Mouse (Mus musculus) CH12.LX (cell line): Measurements from ENCODE around the gene Dhodh. TPM values are rescaled to one million over a fixed set of nuclear protein-coding genes. Genes with fewer than 3 reads are reported as not detected.

ENCODE experiments used
- DNase-seq: peaks from one replicate; pipeline ENCODE4 v3.0.0-alpha.2; 2013; ENCODE audit errors: extremely low read depth
- H3K27ac ChIP-seq: 2 replicates; pipeline ENCODE4 v1.5.1; 2012; ENCODE audit warnings: low read depth, mild to moderate bottlenecking, control low read depth, moderate library complexity; ENCODE audit not compliant: insufficient read depth
- H3K27me3 ChIP-seq: replicated peaks from 2 replicates; pipeline ENCODE3; 2012; ENCODE audit warnings: inconsistent platforms
- H3K36me3 ChIP-seq, 2 experiments: replicated peaks in 1 of 2; 2 replicates each; pipeline versions ENCODE3 to v1.6.1; 2012; ENCODE audit warnings: inconsistent platforms in 1 of 2, low read length in 1 of 2, mild to moderate bottlenecking in 1 of 2, mixed read lengths in 1 of 2, moderate library complexity in 1 of 2; ENCODE audit not compliant: control insufficient read depth in 1 of 2, insufficient read depth in 1 of 2
- H3K4me1 ChIP-seq, 2 experiments: 2 replicates each; pipeline ENCODE4 v1.6.1; 2012; ENCODE audit warnings: inconsistent platforms in 1 of 2, moderate library complexity in 1 of 2; ENCODE audit not compliant: insufficient read depth in 2 of 2, control insufficient read depth in 1 of 2
- H3K4me2 ChIP-seq: 2 replicates; pipeline ENCODE4 v1.6.1; 2012; ENCODE audit warnings: low read depth, mild to moderate bottlenecking, control low read depth; ENCODE audit not compliant: poor library complexity, insufficient read depth, severe bottlenecking
- H3K4me3 ChIP-seq, 3 experiments: fragments of 150-350 bp in 1 of 3; sonication (generic) in 1 of 3; replicated peaks in 1 of 3; 2 replicates each; pipeline versions ENCODE3 to v1.5.1; 2011 to 2012; ENCODE audit warnings: low read depth in 2 of 3, low read length in 2 of 3, mild to moderate bottlenecking in 2 of 3, moderate library complexity in 2 of 3, control low read depth in 1 of 3, improper control_type of control experiment in 1 of 3, inconsistent platforms in 1 of 3, mixed read lengths in 1 of 3; ENCODE audit not compliant: poor library complexity in 1 of 3
- H3K79me2 ChIP-seq: replicated peaks from 2 replicates; pipeline ENCODE4 v1.6.1; 2012; ENCODE audit warnings: mild to moderate bottlenecking, moderate library complexity; ENCODE audit not compliant: control insufficient read depth, poor library complexity, insufficient read depth, severe bottlenecking; ENCODE audit errors: extremely low read depth
- H3K9ac ChIP-seq: 2 replicates; pipeline ENCODE4 v1.6.1; 2012; ENCODE audit warnings: low read depth, mild to moderate bottlenecking, control low read depth, moderate library complexity; ENCODE audit not compliant: insufficient read depth
- H3K9me3 ChIP-seq: replicated peaks from 2 replicates; pipeline ENCODE3; 2012; ENCODE audit warnings: low read length, inconsistent platforms, mixed read lengths
- BHLHE40 ChIP-seq: IDR thresholded peaks from 2 replicates; pipeline ENCODE4 v1.6.1; 2011; ENCODE audit warnings: mild to moderate bottlenecking, low read depth, low read length, improper control_type of control experiment
- CHD2 ChIP-seq: IDR thresholded peaks from 2 replicates; pipeline ENCODE4 v1.6.1; 2011; ENCODE audit warnings: low read length, improper control_type of control experiment
- CTCF ChIP-seq, 2 experiments: IDR thresholded peaks in 1 of 2; conservative IDR thresholded peaks in 1 of 2; 2 replicates each; pipeline ENCODE4 v1.5.1; 2011 to 2012; ENCODE audit warnings: low read depth in 2 of 2, low read length in 2 of 2, improper control_type of control experiment in 1 of 2, inconsistent platforms in 1 of 2, mild to moderate bottlenecking in 1 of 2, moderate library complexity in 1 of 2
- EP300 ChIP-seq: IDR thresholded peaks from 2 replicates; pipeline ENCODE4 v1.6.1; 2011; ENCODE audit warnings: low read length, improper control_type of control experiment
- ETS1 ChIP-seq: conservative IDR thresholded peaks from 2 replicates; pipeline ENCODE4 v1.6.1; 2012; ENCODE audit warnings: low read depth, mild to moderate bottlenecking, inconsistent platforms, low read length, improper control_type of control experiment, moderate library complexity
- IRF4 ChIP-seq: IDR thresholded peaks from 2 replicates; pipeline ENCODE4 v1.6.1; 2014; ENCODE audit warnings: low read depth, mild to moderate bottlenecking, inconsistent platforms, low read length, improper control_type of control experiment
- JUN ChIP-seq: IDR thresholded peaks from 2 replicates; pipeline ENCODE4 v1.6.1; 2011; ENCODE audit warnings: low read depth, mild to moderate bottlenecking, low read length, improper control_type of control experiment, moderate library complexity; ENCODE audit not compliant: insufficient read depth
- JUND ChIP-seq: conservative IDR thresholded peaks from 2 replicates; pipeline ENCODE4 v1.6.1; 2011; ENCODE audit warnings: low read depth, low read length, improper control_type of control experiment
- KAT2A ChIP-seq: IDR thresholded peaks from 2 replicates; pipeline ENCODE4 v1.6.1; 2012; ENCODE audit warnings: low read length, improper control_type of control experiment, inconsistent platforms; ENCODE audit not compliant: insufficient replicate concordance
- MAFK ChIP-seq: IDR thresholded peaks from 2 replicates; pipeline ENCODE4 v1.6.1; 2011; ENCODE audit warnings: low read length, improper control_type of control experiment; ENCODE audit not compliant: insufficient replicate concordance
- MAX ChIP-seq: IDR thresholded peaks from 2 replicates; pipeline ENCODE4 v1.6.1; 2011; ENCODE audit warnings: low read length, improper control_type of control experiment
- MEF2A ChIP-seq: IDR thresholded peaks from 2 replicates; pipeline ENCODE4 v1.6.1; 2014; ENCODE audit warnings: low read depth, mild to moderate bottlenecking, inconsistent platforms, low read length, improper control_type of control experiment, borderline replicate concordance
- MYC ChIP-seq: IDR thresholded peaks from 2 replicates; pipeline ENCODE4 v1.6.1; 2011; ENCODE audit warnings: low read depth, mild to moderate bottlenecking, improper control_type of control experiment, low read length
- NRF1 ChIP-seq: IDR thresholded peaks from 2 replicates; pipeline ENCODE4 v1.6.1; 2014; ENCODE audit warnings: low read depth, mild to moderate bottlenecking, inconsistent platforms, low read length, improper control_type of control experiment, moderate library complexity
- POLR2A ChIP-seq: IDR thresholded peaks from 2 replicates; pipeline ENCODE4 v1.6.1; 2011; ENCODE audit warnings: low read depth, mild to moderate bottlenecking, improper control_type of control experiment, low read length
- RAD21 ChIP-seq: IDR thresholded peaks from 2 replicates; pipeline ENCODE4 v1.6.1; 2011; ENCODE audit warnings: low read depth, mild to moderate bottlenecking, low read length, improper control_type of control experiment, moderate library complexity
- RCOR1 ChIP-seq: conservative IDR thresholded peaks from 2 replicates; pipeline ENCODE4 v1.6.1; 2012; ENCODE audit warnings: low read depth, mild to moderate bottlenecking, inconsistent platforms, low read length, improper control_type of control experiment
- SIN3A ChIP-seq: IDR thresholded peaks from 2 replicates; pipeline ENCODE4 v1.6.1; 2012; ENCODE audit warnings: low read length, improper control_type of control experiment, inconsistent platforms
- SMC3 ChIP-seq: IDR thresholded peaks from 2 replicates; pipeline ENCODE4 v1.6.1; 2011; ENCODE audit warnings: low read depth, low read length, improper control_type of control experiment
- TBP ChIP-seq: conservative IDR thresholded peaks from 2 replicates; pipeline ENCODE4 v1.6.1; 2011; ENCODE audit warnings: low read depth, low read length, improper control_type of control experiment
- UBTF ChIP-seq: IDR thresholded peaks from 2 replicates; pipeline ENCODE4 v1.6.1; 2012; ENCODE audit warnings: low read depth, mild to moderate bottlenecking, inconsistent platforms, low read length, improper control_type of control experiment, moderate library complexity
- USF1 ChIP-seq: IDR thresholded peaks from 2 replicates; pipeline ENCODE4 v1.6.1; 2014; ENCODE audit warnings: low read depth, mild to moderate bottlenecking, inconsistent platforms, low read length, improper control_type of control experiment
- USF2 ChIP-seq: conservative IDR thresholded peaks from 2 replicates; pipeline ENCODE4 v1.6.1; 2011; ENCODE audit warnings: low read depth, low read length, improper control_type of control experiment
- ZC3H11A ChIP-seq: IDR thresholded peaks from 2 replicates; pipeline ENCODE4 v1.6.1; 2012; ENCODE audit warnings: low read depth, mild to moderate bottlenecking, inconsistent platforms, low read length, improper control_type of control experiment
- ZKSCAN1 ChIP-seq: IDR thresholded peaks from 2 replicates; pipeline ENCODE4 v1.6.1; 2012; ENCODE audit warnings: low read depth, inconsistent platforms, low read length, improper control_type of control experiment, borderline replicate concordance
- ZMIZ1 ChIP-seq: IDR thresholded peaks from 2 replicates; pipeline ENCODE4 v1.6.1; 2012; ENCODE audit warnings: low read depth, mild to moderate bottlenecking, inconsistent platforms, low read length, improper control_type of control experiment
- ZNF384 ChIP-seq: IDR thresholded peaks from 2 replicates; pipeline ENCODE4 v1.6.1; 2012; ENCODE audit warnings: low read depth, low read length, improper control_type of control experiment, inconsistent platforms
- dilution Hi-C: fragments of 300-500 bp; cut with MboI; formaldehyde crosslinking; loops from 2 replicates; pipeline ENCODE4 v1.14.3; 2020; ENCODE audit warnings: low sequenced_read_pairs; ENCODE audit not compliant: extremely low pct_unique_long_range_greater_than_20kb, extremely low pct_ligation_motif_present
- in situ Hi-C: fragments of 300-500 bp; cut with MboI; formaldehyde crosslinking; loops from 3 replicates; pipeline ENCODE4 v1.14.3; 2019; ENCODE audit warnings: low sequenced_read_pairs, low pct_ligation_motif_present, low pct_unique_long_range_greater_than_20kb, mixed read lengths
- polyA plus RNA-seq: library from polyadenylated mRNA; unstranded; fragments of >175 nt; gene quantifications from 2 replicates; pipeline ENCODE4 v1.2.1, GENCODE M21; 2012; ENCODE audit warnings: low read depth; ENCODE audit not compliant: insufficient read length
- total RNA-seq, 2 experiments: library from RNA; depleted of rRNA; stranded (reverse); fragments of 300-350 nt in 1 of 2; fragments of >200 nt in 1 of 2; gene quantifications; 2 replicates each; pipeline ENCODE4 v1.2.3; 2012 to 2014

Dhodh gene
- total and polyA plus RNA-seq, 3 experiments, result 37.8 to 43.6 (median 38.5) TPM

GRCm38 (mm10) chr8:109563881-109564280 lies 44.6 kb downstream of the Dhodh start:
- H3K4me3 ChIP-seq, result no peak overlapping the region
- H3K4me1 ChIP-seq, result peaks cover 3 to 30% of the 10 kb centered on the region in 2 experiments; a peak in 2 of 4 replicates
- H3K4me2 ChIP-seq, result peak overlapping the region; percentile 94
- TF ChIP-seq CHD2 (no peak), JUN (no peak), KAT2A (no peak), IRF4 (no peak), MAX (no peak), USF1 (no peak)
- in situ Hi-C loops (no loop called here), dilution Hi-C loops (no loop called here)
- H3K27me3 ChIP-seq, result no peaks in the 10 kb centered on the region
- peak; percentile 53 for DNase-seq
- no peak overlapping the region for H3K9ac ChIP-seq
- peaks cover 39% of the 10 kb centered on the region for H3K79me2 ChIP-seq
- no peak overlapping the region for H3K27ac ChIP-seq
- H3K9me3 ChIP-seq, result no peaks in the 10 kb centered on the region
- peaks cover 42 to 49% of the 10 kb centered on the region in 2 experiments for H3K36me3 ChIP-seq

- Histone ChIP-seq H3K4me1 (no peaks in the 10 kb centered on the region), H3K36me3 (peaks cover 92 to 99% of the 10 kb centered on the region in 2 experiments), H3K9me3 (no peaks in the 10 kb centered on the region), H3K9ac (no peak overlapping the region), H3K27ac (no peak overlapping the region), H3K4me3 (no peak overlapping the region), H3K79me2 (no peaks in the 10 kb centered on the region), H3K27me3 (no peaks in the 10 kb centered on the region), H3K4me2 (no peak overlapping the region)
- in situ Hi-C loops, result no loop called here
- DNase-seq, result no peak
- TF ChIP-seq RAD21 (peak; percentile 4), CTCF (conservative IDR thresholded peaks at IDR 0.05 in 1 of 2, IDR thresholded peaks at IDR 0.05 in 1 of 2; ENCODE audit: low read depth in 2 of 2, low read length in 2 of 2) (peak; percentile 53 to 65), TBP (no peak), UBTF (no peak), RCOR1 (no peak), ZKSCAN1 (no peak), EP300 (no peak), POLR2A (no peak), CHD2 (no peak), MYC (no peak)
- dilution Hi-C loops, result no loop called here
These were observed 56.8 kb downstream of the Dhodh start for GRCm38 (mm10) chr8:109551663-109552062.

DNA sequence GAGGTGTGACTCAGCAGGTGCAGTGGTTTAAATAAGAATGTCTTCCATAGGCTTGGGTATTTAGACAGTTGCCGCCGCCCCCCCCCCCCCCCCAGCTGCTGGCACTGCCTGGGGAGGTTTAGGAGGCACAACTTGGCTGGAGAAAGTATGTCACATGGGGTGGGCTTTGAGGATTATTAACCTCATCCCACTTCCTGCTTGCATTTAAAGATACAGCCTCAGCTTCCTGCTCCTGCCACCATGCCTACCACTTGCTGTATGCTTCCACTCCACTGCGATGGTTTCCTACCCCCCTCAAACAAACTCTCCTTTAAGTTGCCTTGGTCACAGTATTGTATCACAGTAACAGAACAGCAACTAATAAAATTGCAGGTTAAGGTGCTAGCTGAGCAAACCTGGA lies 64.4 kb downstream of the Dhodh start:
- no peaks in the 10 kb centered on the region for H3K27me3 ChIP-seq
- TF ChIP-seq SMC3 (no peak), NRF1 (no peak), JUND (no peak), ZMIZ1 (no peak), ETS1 (no peak), ZNF384 (no peak), USF2 (no peak), EP300 (no peak), POLR2A (no peak), RAD21 (no peak), MAFK (no peak), IRF4 (no peak), BHLHE40 (no peak), SIN3A (no peak), CHD2 (no peak), ZC3H11A (no peak), TBP (no peak), MEF2A (no peak)
- no peak overlapping the region for H3K9ac ChIP-seq
- no peaks in the 10 kb centered on the region for H3K9me3 ChIP-seq
- H3K4me1 ChIP-seq, result peaks cover 14 to 20% of the 10 kb centered on the region in 2 experiments; a peak in 3 of 4 replicates
- no peak for DNase-seq
- H3K4me3 ChIP-seq, result no peak overlapping the region
- no peak overlapping the region for H3K4me2 ChIP-seq
- in situ Hi-C loops (no loop called here), dilution Hi-C loops (no loop called here)
- H3K79me2 ChIP-seq, result no peaks in the 10 kb centered on the region
- peaks cover 21 to 35% of the 10 kb centered on the region in 2 experiments for H3K36me3 ChIP-seq
- H3K27ac ChIP-seq, result no peak overlapping the region
